Mouse (Mus musculus) right cerebral cortex, postnatal 4 days (tissue): Measurements from ENCODE around the gene Acot7.

ENCODE experiments used
- DNase-seq: peaks from one replicate; pipeline ENCODE4 v3.0.0-alpha.2; 2022

Gene Acot7

DNA sequence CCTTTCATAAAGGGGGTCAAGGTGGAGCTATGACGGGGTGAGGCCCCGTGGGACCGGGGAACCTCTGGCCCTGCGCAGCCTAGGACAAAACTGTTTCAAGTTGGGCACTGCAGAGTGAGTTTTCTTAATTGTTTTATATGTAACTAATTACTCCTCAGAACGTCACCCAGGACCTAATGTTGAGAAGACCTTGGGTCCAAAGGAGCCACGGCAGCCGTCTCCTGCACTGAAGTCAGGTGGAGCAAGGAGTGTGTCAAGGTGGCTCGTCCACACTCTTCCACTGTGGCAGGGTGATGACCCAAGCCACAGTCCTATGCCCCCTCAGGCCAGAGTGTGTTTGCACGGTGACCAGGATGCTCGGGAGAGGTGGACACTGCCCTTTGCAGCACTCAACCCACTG lies 125.2 kb downstream of the Acot7 start:
- no peak for DNase-seq

DNA sequence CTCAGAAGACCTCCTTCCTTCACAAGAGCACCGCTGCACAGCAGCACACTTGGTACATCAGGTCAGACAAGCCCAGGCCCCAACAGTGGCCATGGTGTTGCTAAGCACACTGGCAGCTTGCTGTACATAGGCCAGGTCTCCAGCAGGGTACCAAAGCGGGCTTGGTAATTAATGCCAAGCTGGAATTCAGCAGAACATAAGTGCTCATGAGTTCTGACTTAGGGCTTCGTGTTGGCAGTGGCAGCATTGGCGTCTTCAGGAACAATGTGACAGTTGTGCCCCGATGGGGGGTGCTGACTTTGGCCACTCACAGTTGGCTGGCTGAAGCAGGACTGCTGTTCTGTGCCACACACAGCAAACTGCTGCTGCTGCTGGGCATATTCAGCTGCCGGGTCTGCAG lies 126.8 kb downstream of the Acot7 start:
- no peak for DNase-seq

DNA sequence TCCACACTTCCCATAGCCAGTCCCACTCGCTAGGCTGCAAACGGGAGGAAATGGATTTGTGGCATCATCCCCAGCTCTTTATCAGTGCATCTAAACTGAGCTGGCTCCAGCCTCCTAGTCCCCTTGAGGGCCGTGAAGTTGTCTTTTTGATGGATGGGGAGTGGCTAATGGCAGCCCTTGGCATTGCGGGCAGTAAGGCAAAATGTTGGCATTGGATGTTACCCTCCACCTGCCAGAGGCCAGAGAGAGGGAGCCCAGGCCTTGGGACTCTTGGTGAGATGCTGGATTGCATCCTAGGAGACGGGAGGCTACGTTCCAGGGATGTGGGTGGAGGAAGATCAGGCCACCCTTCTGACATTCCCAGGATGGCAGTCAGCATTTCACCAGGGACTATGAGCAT lies 128.1 kb downstream of the Acot7 start:
- DNase-seq, result no peak

DNA sequence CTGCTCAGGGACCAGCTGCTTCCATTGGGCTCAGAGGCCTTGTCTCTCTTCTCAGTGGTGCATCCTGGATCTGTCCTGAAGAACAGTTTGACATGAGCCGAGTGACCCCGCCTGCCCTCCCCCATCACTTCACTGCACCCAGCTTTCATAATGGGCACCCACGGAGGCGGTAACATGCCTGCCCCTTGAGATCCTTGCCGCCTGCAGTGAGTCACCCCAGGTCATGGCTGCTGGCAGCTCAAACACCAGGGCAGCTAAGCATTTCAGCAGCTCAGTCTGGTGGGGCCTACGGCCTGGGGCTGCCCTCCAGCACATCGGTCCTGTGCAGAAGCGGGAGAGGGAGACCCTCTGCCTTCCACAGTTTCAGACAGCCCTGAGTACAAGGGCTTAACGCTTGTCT lies 129.6 kb downstream of the Acot7 start:
- no peak for DNase-seq

DNA sequence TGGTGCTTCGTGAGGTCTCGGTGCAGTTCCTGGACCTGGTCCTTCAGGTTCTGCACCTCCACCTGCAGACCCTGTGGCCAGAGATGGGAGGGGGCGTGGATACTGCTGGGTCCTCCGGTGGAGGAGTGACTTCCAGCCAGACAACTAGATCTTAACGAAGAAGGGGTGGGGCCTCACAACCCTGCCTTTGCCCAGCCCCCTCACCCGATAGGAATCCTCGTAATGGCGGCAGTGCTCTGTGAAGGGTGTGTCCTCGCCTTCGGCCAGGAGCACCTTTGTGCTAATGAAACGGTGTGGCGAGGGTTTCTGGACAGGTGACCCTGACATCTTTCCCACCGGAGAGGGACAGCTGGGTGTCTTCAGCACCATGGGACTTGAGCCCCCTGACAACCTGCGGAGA lies 134.3 kb downstream of the Acot7 start:
- no peak for DNase-seq

DNA sequence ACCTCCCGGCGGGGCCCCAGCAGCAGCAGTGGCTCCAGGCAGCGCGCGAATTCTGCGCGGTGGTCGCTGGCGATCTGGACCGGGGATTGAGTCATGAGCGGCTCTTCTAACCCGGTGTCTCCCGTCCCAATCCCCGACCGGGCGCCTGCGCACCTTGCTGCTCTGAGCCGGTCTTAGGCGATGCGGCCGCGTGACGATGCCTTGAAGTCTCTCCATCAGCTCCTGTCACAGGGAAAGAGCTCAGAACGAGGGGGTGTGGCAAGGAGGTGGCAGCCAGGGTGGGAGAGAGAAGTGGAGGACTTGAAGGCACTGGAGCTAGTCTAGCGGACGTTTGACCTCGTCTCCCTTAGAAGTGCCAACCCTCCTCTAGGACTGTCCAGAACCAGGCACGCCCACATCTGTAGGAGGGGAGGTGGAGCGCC lies 135.3 kb downstream of the Acot7 start:
- DNase-seq, result peak; percentile 40

DNA sequence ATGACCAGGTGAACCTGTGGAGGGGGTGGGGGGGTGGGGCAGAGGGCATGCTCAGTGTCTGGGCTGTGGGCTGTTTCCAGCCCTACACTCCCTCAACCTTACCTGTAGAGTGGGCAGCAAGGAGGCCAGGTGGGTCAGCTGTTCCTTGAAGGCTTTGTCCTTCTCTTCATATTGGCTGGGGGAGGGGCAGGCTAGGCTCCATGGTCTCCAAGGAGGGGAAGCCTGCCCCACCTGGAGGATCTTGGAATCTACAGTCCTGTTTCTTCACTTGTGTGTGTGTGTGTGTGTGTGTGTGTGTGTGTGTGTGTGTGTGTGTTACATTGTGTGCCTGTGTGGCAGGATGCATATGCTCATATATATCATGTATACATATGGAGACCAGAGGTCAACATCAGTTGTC lies 136.0 kb downstream of the Acot7 start:
- DNase-seq, result peak; percentile 75

DNA sequence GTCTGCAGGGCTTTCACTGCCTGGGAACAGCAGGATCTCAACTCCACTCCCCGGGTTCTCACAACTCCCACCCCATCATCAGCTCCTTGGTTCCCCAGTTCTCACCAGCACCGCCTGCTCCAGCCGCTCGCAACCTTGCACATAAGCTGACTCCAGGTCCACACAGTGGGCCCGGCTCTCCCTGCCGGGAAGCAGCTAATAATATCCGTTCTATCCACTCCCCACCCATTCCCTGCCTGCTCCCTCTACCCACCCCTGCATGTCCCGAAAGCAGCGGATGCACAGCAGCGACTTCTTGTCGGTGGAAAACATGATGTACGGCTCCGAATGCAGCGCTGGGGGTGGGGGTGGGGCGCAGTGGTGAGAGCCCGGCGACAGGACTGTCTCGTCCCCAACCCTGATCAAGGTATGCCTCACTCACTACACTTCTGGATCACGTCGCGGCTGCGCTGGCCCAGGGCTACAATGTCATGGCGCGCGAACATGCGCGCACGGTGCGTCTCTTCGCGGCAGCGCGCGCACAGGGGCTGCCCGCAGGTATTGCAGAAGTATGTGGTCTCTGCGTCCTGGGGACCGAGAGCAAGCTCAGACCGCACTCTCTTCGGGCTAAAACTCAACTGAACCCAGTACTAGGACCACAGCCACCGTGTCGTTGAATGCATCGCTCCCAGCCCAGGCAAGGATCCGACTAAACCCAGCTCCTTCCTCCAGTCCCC lies 137.7 kb downstream of the Acot7 start:
- no peak for DNase-seq

DNA sequence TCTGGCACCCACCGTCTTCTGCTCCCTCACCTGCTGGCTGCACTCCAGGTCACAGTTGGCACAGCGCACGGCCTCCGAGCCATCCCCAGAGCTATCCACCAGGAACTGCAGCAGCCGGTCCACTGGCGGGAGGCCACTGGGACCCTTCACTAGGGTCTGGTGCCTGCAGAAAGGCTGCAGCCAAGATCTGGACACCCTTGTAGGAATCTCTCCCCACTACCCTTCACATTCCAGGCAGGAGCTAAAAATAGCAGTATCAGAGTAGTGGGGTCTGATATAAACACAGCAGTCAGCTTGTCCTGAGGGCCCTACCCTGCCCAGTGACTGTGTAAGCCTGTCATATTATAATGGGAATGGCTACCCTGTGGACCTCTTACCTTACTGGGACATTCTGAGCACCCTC lies 139.7 kb downstream of the Acot7 start:
- no peak for DNase-seq

DNA sequence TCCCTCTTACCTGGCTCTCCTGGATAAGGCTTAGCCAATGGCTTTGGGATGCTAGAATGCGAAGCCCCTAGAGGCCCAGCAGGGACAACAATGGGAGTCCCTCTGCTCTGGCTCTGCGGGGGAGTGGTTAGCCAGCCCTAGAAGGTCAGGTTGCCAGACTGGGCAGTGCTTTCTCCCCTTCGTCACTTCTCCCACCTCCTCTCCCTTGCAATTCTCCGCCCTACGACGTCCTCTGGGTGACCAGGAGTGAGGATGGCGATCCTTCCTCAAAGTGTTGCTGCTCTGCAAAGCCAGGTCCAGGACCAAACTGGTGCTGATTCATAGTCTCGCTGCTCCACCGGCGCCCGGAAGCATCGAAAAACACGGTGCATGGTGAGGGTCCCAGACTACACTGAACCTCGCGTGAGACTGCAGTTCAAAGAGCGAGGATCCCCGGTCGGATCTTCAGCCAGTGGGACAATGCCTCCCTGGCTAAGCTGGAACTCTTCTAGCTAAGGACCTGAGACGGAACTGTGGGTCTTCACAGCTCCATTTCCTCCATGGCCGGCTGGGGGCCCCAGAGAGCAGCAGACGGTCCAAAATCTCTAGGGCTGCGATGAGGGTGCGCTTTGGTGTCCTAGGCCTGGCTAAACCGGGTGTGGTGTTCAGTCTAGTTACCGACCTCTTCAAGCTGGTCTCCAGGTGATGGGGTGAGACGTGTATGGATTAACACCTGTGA lies 140.7 kb downstream of the Acot7 start, which contains the start of gene Rnf207:
Rnf207 (minus strand) TSS at position 477 of the 718 bp plus-strand sequence.
- DNase-seq, result peak; percentile 57
